Mouse (Mus musculus): Measurements from ENCODE around the gene Ube4b.
"Not testable (repeated sequence)": the region's sequence is repeated elsewhere in the genome, so short reads cannot be mapped to it uniquely, and the experiment has no call there.

Gene Ube4b

DNA sequence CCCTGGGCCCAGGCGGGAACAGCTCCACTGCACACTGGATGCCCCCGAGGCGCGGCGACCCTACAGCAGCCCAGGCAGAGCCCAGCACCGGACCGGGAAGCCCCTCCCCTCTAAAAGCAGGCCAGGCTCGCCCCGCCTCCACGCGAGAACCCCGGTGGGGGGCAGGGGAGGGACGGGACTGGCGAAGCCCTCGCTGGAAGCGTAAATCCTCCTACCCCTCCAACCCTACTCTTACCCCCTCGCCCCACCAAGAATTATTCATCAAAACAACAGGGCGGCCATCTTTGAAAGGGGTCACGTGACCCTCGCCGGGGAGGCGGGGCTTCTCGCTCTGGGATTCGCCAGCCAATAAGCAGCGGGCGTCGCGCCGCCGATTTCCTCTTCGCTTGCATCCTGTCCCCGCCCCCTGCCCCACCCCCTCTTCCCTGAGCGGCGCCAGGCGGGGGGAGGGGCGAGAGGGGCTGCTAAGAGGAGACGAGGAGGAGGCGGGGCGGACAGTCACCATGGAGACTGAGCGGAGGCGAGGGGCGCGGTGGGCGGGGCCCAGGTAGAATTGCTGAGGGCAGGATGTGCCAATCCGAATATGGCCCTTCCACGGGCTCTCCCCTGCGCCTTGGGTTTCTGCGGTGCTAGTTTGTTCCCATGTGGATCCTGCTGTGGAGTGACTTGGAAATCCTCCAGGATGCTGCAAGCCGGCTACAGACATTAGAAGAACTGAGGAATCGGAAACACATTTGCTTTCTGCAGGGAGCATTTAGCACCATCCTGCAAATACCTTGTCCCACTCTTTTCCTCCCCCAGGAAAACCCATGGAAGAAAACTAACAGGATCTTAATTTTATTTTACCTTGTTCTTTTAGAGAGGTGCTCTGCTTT is at the start of gene Ube4b:
Ube4b (minus strand) TSS at position 425 of the 875 bp plus-strand sequence.
- DNase-seq (ENCODE audit: low spot score in 2 of 2), result peak; percentile 90 to 91

- no peak for DNase-seq (ENCODE audit: low spot score in 2 of 2)
These were observed 48.5 kb upstream of the Ube4b start for GRCm38 (mm10) chr4:149475096-149475495.

GRCm38 (mm10) chr4:149469557-149469956 is 43.0 kb upstream of the Ube4b start:
- no peak for DNase-seq (ENCODE audit: low spot score in 2 of 2)

- no peak for DNase-seq (ENCODE audit: low spot score in 2 of 2)
These were observed 36.9 kb upstream of the Ube4b start for GRCm38 (mm10) chr4:149463435-149463950.

GRCm38 (mm10) chr4:149462305-149462971 is 35.9 kb upstream of the Ube4b start:
- no peak for DNase-seq (ENCODE audit: low spot score in 2 of 2)

- DNase-seq (ENCODE audit: low spot score in 2 of 2), result no peak
These were observed 35.2 kb upstream of the Ube4b start for GRCm38 (mm10) chr4:149461579-149462304.

DNA sequence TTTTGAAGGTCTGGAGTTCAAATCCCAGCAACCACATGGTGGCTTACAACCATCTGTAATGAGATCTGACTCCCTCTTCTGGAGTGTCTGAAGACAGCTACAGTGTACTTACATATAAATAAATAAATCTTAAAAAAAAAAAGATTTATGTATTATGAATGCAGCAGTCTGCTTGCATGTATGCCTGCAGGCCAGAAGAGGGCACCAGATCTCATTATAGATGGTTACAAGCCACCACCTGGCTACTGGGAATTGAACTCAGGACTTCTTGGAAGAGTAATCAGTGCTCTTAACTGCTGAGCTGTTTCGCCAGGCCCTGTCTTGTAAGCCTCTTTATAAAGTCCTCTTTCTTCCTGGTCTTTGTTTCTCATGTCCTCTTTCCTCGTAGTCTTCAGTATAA is 33.9 kb upstream of the Ube4b start:
- not testable (repeated sequence) for DNase-seq (ENCODE audit: low spot score in 2 of 2)

DNA sequence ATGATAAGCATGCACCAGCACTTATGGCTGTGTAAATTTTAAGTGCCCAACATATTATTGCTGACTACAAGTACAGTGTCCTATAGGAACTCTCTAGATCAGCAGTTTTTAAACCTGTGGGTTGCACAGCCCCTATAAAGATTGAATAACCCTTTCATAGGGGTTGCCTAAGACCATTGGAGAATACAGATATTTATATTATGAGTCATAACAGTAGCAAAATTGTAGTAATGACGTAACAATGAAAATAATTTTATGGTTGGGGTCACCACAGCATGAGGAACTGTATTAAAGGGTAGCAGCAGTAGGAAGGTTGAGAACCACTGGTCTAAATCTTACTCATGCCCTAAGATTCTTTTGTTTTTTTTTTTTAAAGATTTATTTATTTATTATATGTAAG is 32.9 kb upstream of the Ube4b start:
- no peak for DNase-seq (ENCODE audit: low spot score in 2 of 2)

GRCm38 (mm10) chr4:149458526-149458925 is 32.0 kb upstream of the Ube4b start:
- DNase-seq (ENCODE audit: low spot score in 2 of 2), result no peak

GRCm38 (mm10) chr4:149457831-149458430 is 31.4 kb upstream of the Ube4b start:
- DNase-seq (ENCODE audit: low spot score in 2 of 2), result peak; percentile 30 to 45

GRCm38 (mm10) chr4:149457163-149457562 is 30.6 kb upstream of the Ube4b start:
- not testable (repeated sequence) for DNase-seq (ENCODE audit: low spot score in 2 of 2)

DNA sequence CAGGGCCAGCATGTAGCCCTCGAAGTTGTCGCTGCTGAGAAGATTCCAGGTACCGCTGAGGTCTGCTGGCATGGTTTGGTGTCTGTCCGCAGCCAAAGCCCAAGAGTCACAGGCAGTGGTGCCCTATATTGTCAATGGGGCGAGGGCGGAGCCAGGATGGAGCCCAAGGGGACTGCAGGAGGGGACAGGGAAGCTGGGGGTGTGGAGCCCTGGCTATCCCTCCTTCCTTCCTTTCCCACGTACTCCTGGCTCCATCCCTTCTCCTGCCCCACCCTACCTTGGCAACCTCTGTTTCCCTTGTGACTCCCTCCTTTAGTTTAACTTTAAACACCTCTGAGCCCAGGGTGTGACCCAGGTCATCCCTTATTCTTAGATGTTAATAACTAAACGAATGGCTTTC is 28.3 kb upstream of the Ube4b start, which contains the start of gene Rbp7:
Rbp7 (minus strand) TSS at position 100 of the 400 bp plus-strand sequence.
- DNase-seq (ENCODE audit: low spot score in 2 of 2), result no peak

- no peak for DNase-seq (ENCODE audit: low spot score in 2 of 2)
These were observed 27.7 kb upstream of the Ube4b start for GRCm38 (mm10) chr4:149454263-149454662.

- no peak for DNase-seq (ENCODE audit: low spot score in 2 of 2)
These were observed 27.1 kb upstream of the Ube4b start for GRCm38 (mm10) chr4:149453656-149454055.

DNA sequence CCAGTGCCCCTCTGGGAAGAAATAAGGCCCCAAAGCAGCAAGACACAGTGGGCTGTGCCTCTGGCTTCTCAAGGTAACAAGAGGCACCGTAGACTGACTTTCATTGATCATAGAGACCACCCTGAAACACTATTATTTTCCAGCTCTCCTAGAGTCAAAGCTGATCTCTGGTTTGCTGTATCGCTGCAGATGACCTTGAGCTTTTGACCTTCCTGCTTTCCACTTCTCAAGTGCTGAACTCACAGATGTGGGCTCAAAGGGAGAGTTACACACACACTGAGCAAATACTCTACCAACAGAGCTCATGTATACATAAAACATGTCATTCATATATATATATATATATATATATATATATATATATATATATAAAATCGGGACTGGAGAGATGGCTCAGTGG is 24.1 kb upstream of the Ube4b start:
- no peak for DNase-seq (ENCODE audit: low spot score in 2 of 2)

DNA sequence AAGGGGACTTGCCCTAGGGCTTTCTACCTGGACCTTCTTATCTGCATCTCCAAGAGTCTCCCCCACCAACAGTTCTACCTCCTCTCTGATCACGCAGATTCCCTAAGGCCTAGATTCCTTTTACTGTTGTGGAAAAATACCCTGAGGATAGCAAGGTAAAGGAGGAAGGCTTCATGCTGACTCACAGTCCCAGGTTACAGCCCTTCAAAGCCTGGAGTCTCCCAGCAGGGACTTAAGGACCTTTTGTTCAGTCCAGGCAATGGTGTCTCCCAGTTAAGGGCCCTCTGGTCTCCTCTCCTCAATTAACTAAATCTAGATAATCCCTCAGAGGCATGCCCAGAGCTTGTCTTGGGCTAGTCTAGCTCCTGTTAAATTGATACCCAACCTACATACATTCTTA is 19.8 kb upstream of the Ube4b start:
- no peak for DNase-seq (ENCODE audit: low spot score in 2 of 2)

- no peak for DNase-seq (ENCODE audit: low spot score in 2 of 2)
These were observed 19.3 kb upstream of the Ube4b start for GRCm38 (mm10) chr4:149445868-149446267.

DNA sequence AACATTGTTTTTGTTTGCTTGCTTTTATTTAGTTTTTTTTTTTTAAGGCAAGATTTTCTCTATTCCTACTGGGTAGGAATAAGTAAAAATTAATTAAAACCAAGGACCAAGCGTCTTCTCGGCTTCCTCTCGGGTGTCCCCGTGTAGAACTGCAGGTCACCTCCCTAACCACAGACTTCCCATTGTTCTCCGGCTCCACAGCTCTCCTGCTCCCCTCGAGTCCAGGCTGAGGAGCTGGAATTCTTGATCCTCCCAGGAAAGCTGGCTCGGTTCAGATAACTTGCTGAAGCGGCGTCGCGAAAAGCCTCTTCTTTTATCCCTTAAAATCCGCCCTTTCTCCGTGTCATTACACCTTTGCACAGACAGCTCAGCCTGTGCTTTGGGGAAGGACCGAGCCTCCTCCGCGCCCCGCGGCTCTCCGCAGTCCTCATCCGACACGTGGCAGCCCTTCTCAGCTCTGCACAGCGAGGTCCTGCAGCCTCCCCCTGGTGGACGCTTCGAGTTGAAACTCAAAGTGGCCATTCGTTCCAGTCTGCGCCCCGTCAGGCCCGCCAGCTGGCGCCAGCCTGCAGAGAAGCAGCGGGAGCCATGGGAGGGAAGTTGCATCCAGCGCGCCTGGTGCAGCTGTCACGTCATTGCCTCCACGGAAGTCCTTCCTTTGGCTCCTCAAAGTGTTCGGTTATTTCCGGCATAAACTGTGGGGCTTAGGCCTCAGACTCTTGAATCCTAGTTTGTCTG is 18.6 kb upstream of the Ube4b start:
- peak; percentile 73 to 84 for DNase-seq (ENCODE audit: low spot score in 2 of 2)

- DNase-seq (ENCODE audit: low spot score in 2 of 2), result no peak
These were observed 17.9 kb upstream of the Ube4b start for GRCm38 (mm10) chr4:149444465-149444864.

DNA sequence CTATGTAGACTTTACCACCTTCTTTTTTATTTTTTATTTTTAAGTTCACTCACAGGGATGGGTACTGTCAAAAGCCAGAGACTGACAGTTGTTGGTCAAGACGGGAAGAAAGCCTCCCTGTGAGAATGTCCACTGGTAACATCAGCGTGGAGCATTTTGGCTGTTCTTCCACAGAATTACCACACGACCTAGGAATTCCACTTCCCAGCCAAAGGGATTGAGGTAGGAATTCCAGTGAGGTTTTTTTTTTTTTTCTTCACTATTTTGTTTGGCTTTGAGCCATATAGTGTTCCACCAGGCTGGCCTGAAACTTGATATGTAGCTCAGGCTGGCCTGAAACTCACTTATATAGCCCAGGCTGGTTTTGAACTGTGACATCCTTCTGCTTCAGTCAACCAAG is 15.9 kb upstream of the Ube4b start:
- no peak for DNase-seq (ENCODE audit: low spot score in 2 of 2)

GRCm38 (mm10) chr4:149440576-149440975 is 14.0 kb upstream of the Ube4b start:
- DNase-seq (ENCODE audit: low spot score in 2 of 2), result no peak
